Mouse (Mus musculus): Measurements from ENCODE around the gene Gm21974.

DNA sequence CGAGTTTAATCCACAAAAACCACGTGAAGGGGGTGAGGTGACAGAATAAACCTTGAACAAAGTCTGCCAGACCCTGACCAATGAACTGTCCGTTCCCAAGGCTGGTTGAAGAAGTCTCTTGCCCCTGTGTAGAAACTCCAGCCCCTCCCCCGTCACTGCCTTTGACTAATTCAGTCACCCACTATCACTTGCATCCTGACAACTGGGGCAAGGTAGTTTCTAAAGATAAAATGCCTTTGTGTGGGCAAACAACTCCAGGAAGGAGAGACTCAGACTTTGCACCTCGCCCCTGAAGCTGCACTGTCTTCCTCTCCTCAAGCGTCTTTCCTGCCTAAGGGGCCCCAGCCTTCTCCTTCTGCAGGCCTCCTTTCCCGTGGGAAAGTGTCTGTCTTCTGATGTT lies 4.7 kb upstream of the Gm21974 start:
- TF ChIP-seq CTCF (IDR thresholded peaks at IDR 0.05; ENCODE audit: control insufficient read depth, insufficient read depth, low read length): no peak
- no peak for TF ChIP-seq POLR2A (IDR thresholded peaks at IDR 0.05; ENCODE audit: borderline replicate concordance, control insufficient read depth, low read depth, low read length)
